In genomic region chr13:107939916-107940646, GRCm38 (mm10) we compare ENCODE assay signal across 9 mouse cellular contexts.
DNase-seq lines count a peak whose midpoint lies in the region; ATAC-seq lines count a peak whose summit lies in the region.
"Had no signal": no experiment of that assay in that cellular context is flagged by ENCODE, and none has a peak within 500 bp of the region (broad histone marks: within the 10 kb centered on the region; RNA-seq: fewer than 3 reads in every experiment).

No protein-coding gene starts in this region.

- no peak overlapping the region for H3K27ac ChIP-seq in kidney, embryonic 16.5 days (ENCODE audit: low read length)

- no peak overlapping the region for H3K4me3 ChIP-seq in kidney, embryonic 16.5 days (ENCODE audit: low read length)

- H3K4me1 ChIP-seq in kidney, embryonic 16.5 days (ENCODE audit: insufficient read depth, low read length) = peaks cover 12% of the 10 kb centered on the region; the same call in 1 of the 2 replicates

- no peak overlapping the region for H3K9ac ChIP-seq in kidney, embryonic 16.5 days (replicated peaks; ENCODE audit: low read length)

- H3K4me2 ChIP-seq in kidney, embryonic 16.5 days (replicated peaks; ENCODE audit: low read depth, low read length) = no peak overlapping the region

- H3K27me3 ChIP-seq in kidney, embryonic 16.5 days (ENCODE audit: insufficient read depth, low read length) = no peaks in the 10 kb centered on the region; the same call in 1 of the 2 replicates

- H3K36me3 ChIP-seq in kidney, embryonic 16.5 days (ENCODE audit: insufficient read depth, low read length) = no peaks in the 10 kb centered on the region

- DNase-seq in cerebellum, adult 11-12 months = no peak
- peak; percentile 43 to 56 for DNase-seq in kidney, postnatal 25 days
- peak; percentile 21 for DNase-seq in adipocyte (ENCODE audit: low spot score)
- DNase-seq in heart, postnatal 4 days = peak; percentile 71
- DNase-seq in left cerebral cortex, postnatal 14 days (ENCODE audit: low spot score in 2 of 2) = no peak
- no peak for DNase-seq in urinary bladder, postnatal 36 days (ENCODE audit: low spot score in 2 of 2)
- DNase-seq: cerebellum, adult 9-10 months had no signal

- WGBS in kidney, embryonic 16.5 days = 47% methylated on average over 15 of the region's 15 CpGs

- intact Hi-C loops in left cerebral cortex, postnatal 14 days (cut with DNase I) = no loop called here

- peak; percentile 43; the same call in 1 of the 2 replicates for ATAC-seq in cerebellum, adult (ENCODE audit: insufficient number of reproducible peaks, low FRiP score, low TSS enrichment)
- ATAC-seq in kidney, embryonic 16.5 days (ENCODE audit: low FRiP score, low TSS enrichment) = no peak

- no peaks in the 10 kb centered on the region for H3K9me3 ChIP-seq in kidney, embryonic 16.5 days (ENCODE audit: low read length)

Comparison
In these comparisons a context has a peak if more than half of its experiments do, and no peak if none do; other contexts are left out.
1. DNase-seq: peak in kidney, postnatal 25 days (2 of 2), adipocyte (single experiment) and heart, postnatal 4 days (single experiment); none in cerebellum, adult 11-12 months (single experiment), left cerebral cortex, postnatal 14 days (0 of 2) and urinary bladder, postnatal 36 days (0 of 2).